Mouse (Mus musculus) lung, embryonic 14.5 days (tissue): ENCODE results near the gene Slit1. TPM values are rescaled to one million over a fixed set of nuclear protein-coding genes. Genes with fewer than 3 reads are reported as not detected.

ENCODE experiments used
- ATAC-seq: fragments of 200-750 bp; cut with Nextera tagmentation; 2 replicates; pipeline ENCODE4 v1.8.0; 2017; ENCODE audit warnings: mild to moderate bottlenecking, moderate TSS enrichment, moderate library complexity; ENCODE audit not compliant: insufficient read depth
- DNase-seq: peaks from one replicate; pipeline ENCODE4 v3.0.0-alpha.2; 2015
- H3K27ac ChIP-seq: fragments of 300-500 bp; sonication (generic); 2 replicates; pipeline ENCODE4 v1.5.1; 2014; ENCODE audit warnings: low read depth, mild to moderate bottlenecking, moderate library complexity
- H3K27me3 ChIP-seq: fragments of 300-500 bp; sonication (generic); 2 replicates; pipeline ENCODE4 v1.6.1; 2014; ENCODE audit warnings: low read length, control low read depth; ENCODE audit not compliant: insufficient read depth
- H3K36me3 ChIP-seq: fragments of 300-500 bp; sonication (generic); 2 replicates; pipeline ENCODE4 v1.6.1; 2014; ENCODE audit warnings: control low read depth; ENCODE audit not compliant: insufficient read depth
- H3K4me1 ChIP-seq: fragments of 300-500 bp; sonication (generic); 2 replicates; pipeline ENCODE4 v1.6.1; 2014; ENCODE audit warnings: antibody characterized with exemption, control low read depth; ENCODE audit not compliant: insufficient read depth
- H3K4me2 ChIP-seq: fragments of 300-500 bp; sonication (generic); 2 replicates; pipeline ENCODE4 v1.6.1; 2014; ENCODE audit warnings: mild to moderate bottlenecking
- H3K4me3 ChIP-seq: fragments of 300-500 bp; sonication (generic); 2 replicates; pipeline ENCODE4 v1.5.1; 2014; ENCODE audit warnings: low read depth, low read length
- H3K9ac ChIP-seq: fragments of 300-500 bp; sonication (generic); 2 replicates; pipeline ENCODE4 v1.6.1; 2014
- H3K9me3 ChIP-seq: fragments of 300-500 bp; sonication (generic); 2 replicates; pipeline ENCODE4 v1.6.1; 2016; ENCODE audit warnings: low read depth, low read length, control low read depth
- CTCF ChIP-seq: IDR thresholded peaks from 2 replicates; pipeline ENCODE4 v1.5.1; 2016; ENCODE audit warnings: antibody characterized with exemption, low read depth
- WGBS: fragments of 180-500 bp; shearing (Covaris S2); extraction: QIAGEN DNeasy Blood & Tissue Kit; methylation state at CpG from one replicate; pipeline ENCODE4 v1.1.7; 2014; 5-methylcytosine and 5-hydroxymethylcytosine counted together
- polyA plus RNA-seq: library from polyadenylated mRNA; unstranded; fragments of >200 nt; fragmentation: Nextera tagmentation; extraction: Ambion mirVana; gene quantifications from 2 replicates; pipeline ENCODE4 v1.2.1, GENCODE M21; 2014

Gene Slit1
- polyA plus RNA-seq, 1 experiment from 2014 or later = 0.24 TPM

- Histone ChIP-seq H3K27me3 (no peaks in the 10 kb centered on the region), H3K9ac (no peak overlapping the region), H3K4me2 (no peak overlapping the region), H3K4me1 (no peaks in the 10 kb centered on the region), H3K36me3 (no peaks in the 10 kb centered on the region), H3K4me3 (no peak overlapping the region), H3K27ac (no peak overlapping the region), H3K9me3 (no peaks in the 10 kb centered on the region)
- WGBS = 17% methylated on average over 15 of the region's 15 CpGs
- no peak for DNase-seq
- no peak for TF ChIP-seq CTCF
- no peak for ATAC-seq
Observed at GRCm38 (mm10) chr19:41679028-41679427, 64.4 kb downstream of the Slit1 start.

GRCm38 (mm10) chr19:41677575-41677974 lies 65.9 kb downstream of the Slit1 start:
- H3K4me2 ChIP-seq = no peak overlapping the region
- no peaks in the 10 kb centered on the region for H3K4me1 ChIP-seq
- H3K9ac ChIP-seq = no peak overlapping the region
- no peak overlapping the region for H3K4me3 ChIP-seq
- no peak overlapping the region for H3K27ac ChIP-seq
- WGBS = 33% methylated on average over 4 of the region's 4 CpGs
- no peak for TF ChIP-seq CTCF
- DNase-seq (peak; percentile 24), ATAC-seq (peak; percentile 49; the same call in 1 of the 2 replicates)
- no peaks in the 10 kb centered on the region for H3K36me3 ChIP-seq
- no peaks in the 10 kb centered on the region for H3K9me3 ChIP-seq
- H3K27me3 ChIP-seq = no peaks in the 10 kb centered on the region

- ATAC-seq (no peak), DNase-seq (no peak)
- no peak overlapping the region for H3K4me3 ChIP-seq
- H3K4me2 ChIP-seq = no peak overlapping the region
- H3K27me3 ChIP-seq = no peaks in the 10 kb centered on the region
- no peak for TF ChIP-seq CTCF
- no peaks in the 10 kb centered on the region for H3K9me3 ChIP-seq
- H3K36me3 ChIP-seq = no peaks in the 10 kb centered on the region
- 55% methylated on average over 8 of the region's 8 CpGs for WGBS
- H3K9ac ChIP-seq = no peak overlapping the region
- no peaks in the 10 kb centered on the region; the same call in 1 of the 2 replicates for H3K4me1 ChIP-seq
- no peak overlapping the region for H3K27ac ChIP-seq
Observed at GRCm38 (mm10) chr19:41675583-41675982, 67.9 kb downstream of the Slit1 start.

GRCm38 (mm10) chr19:41674366-41674765 lies 69.1 kb downstream of the Slit1 start:
- Histone ChIP-seq H3K4me1 (no peaks in the 10 kb centered on the region; the same call in 1 of the 2 replicates), H3K4me3 (no peak overlapping the region), H3K27ac (no peak overlapping the region), H3K9ac (no peak overlapping the region), H3K36me3 (no peaks in the 10 kb centered on the region), H3K27me3 (no peaks in the 10 kb centered on the region), H3K9me3 (no peaks in the 10 kb centered on the region), H3K4me2 (no peak overlapping the region)
- 64% methylated on average over 4 of the region's 4 CpGs for WGBS
- no peak for TF ChIP-seq CTCF
- ATAC-seq (no peak), DNase-seq (no peak)

GRCm38 (mm10) chr19:41672836-41673235 lies 70.6 kb downstream of the Slit1 start:
- DNase-seq = no peak
- WGBS = 46% methylated on average over 4 of the region's 4 CpGs
- Histone ChIP-seq H3K4me1 (no peaks in the 10 kb centered on the region; the same call in 1 of the 2 replicates), H3K9ac (no peak overlapping the region), H3K4me3 (no peak overlapping the region), H3K27me3 (no peaks in the 10 kb centered on the region), H3K36me3 (no peaks in the 10 kb centered on the region), H3K27ac (no peak overlapping the region), H3K9me3 (no peaks in the 10 kb centered on the region), H3K4me2 (no peak overlapping the region)
- no peak for ATAC-seq
- TF ChIP-seq CTCF = no peak

GRCm38 (mm10) chr19:41670931-41671330 lies 72.5 kb downstream of the Slit1 start:
- Histone ChIP-seq H3K27me3 (no peaks in the 10 kb centered on the region), H3K4me1 (no peaks in the 10 kb centered on the region; the same call in 1 of the 2 replicates), H3K4me2 (no peak overlapping the region), H3K27ac (no peak overlapping the region), H3K36me3 (no peaks in the 10 kb centered on the region), H3K9me3 (no peaks in the 10 kb centered on the region), H3K4me3 (no peak overlapping the region), H3K9ac (no peak overlapping the region)
- no peak for TF ChIP-seq CTCF
- ATAC-seq = no peak
- no peak for DNase-seq
- WGBS = 57% methylated on average over 7 of the region's 7 CpGs

GRCm38 (mm10) chr19:41670473-41670872 lies 73.0 kb downstream of the Slit1 start:
- no peaks in the 10 kb centered on the region for H3K9me3 ChIP-seq
- no peak overlapping the region for H3K27ac ChIP-seq
- DNase-seq (no peak), ATAC-seq (no peak)
- H3K4me1 ChIP-seq = no peaks in the 10 kb centered on the region; the same call in 1 of the 2 replicates
- H3K9ac ChIP-seq = no peak overlapping the region
- 32% methylated on average over 5 of the region's 5 CpGs for WGBS
- H3K36me3 ChIP-seq = no peaks in the 10 kb centered on the region
- H3K4me2 ChIP-seq = no peak overlapping the region
- H3K27me3 ChIP-seq = no peaks in the 10 kb centered on the region
- no peak for TF ChIP-seq CTCF
- no peak overlapping the region for H3K4me3 ChIP-seq
